Mouse (Mus musculus): ENCODE measurements at regions not wholly inside any gene's neighbourhood (a gene's known extent, or its start where the extent isn't known, plus 50 kb on each side); places are given as distances from the start of the nearest gene placed in this dataset.
A peak's percentile ranks its signal among the peaks of the same experiment; 100 is the strongest.

- DNase-seq: no peak
Measured at GRCm38 (mm10) chr1:6928658-6929057, 2121.0 kb downstream of the Gm37988 start.

GRCm38 (mm10) chr1:6931876-6932275, 2124.2 kb downstream of the Gm37988 start:
- no peak for DNase-seq

- DNase-seq: no peak
Measured at GRCm38 (mm10) chr1:6969838-6970237, 2162.1 kb downstream of the Gm37988 start.

GRCm38 (mm10) chr1:6973749-6974327, 2166.1 kb downstream of the Gm37988 start:
- no peak for DNase-seq

- no peak for DNase-seq
Measured at GRCm38 (mm10) chr1:6979626-6980025, 2171.9 kb downstream of the Gm37988 start.

GRCm38 (mm10) chr1:6984226-6984625, 2176.5 kb downstream of the Gm37988 start:
- no peak for DNase-seq

GRCm38 (mm10) chr1:6997611-6998010, 2189.9 kb downstream of the Gm37988 start:
- no peak for DNase-seq

GRCm38 (mm10) chr1:7010184-7010583, 2202.5 kb downstream of the Gm37988 start:
- DNase-seq: peak; percentile 17 to 54
